8 mouse cellular contexts compared by ENCODE assay signal in the genomic region with DNA sequence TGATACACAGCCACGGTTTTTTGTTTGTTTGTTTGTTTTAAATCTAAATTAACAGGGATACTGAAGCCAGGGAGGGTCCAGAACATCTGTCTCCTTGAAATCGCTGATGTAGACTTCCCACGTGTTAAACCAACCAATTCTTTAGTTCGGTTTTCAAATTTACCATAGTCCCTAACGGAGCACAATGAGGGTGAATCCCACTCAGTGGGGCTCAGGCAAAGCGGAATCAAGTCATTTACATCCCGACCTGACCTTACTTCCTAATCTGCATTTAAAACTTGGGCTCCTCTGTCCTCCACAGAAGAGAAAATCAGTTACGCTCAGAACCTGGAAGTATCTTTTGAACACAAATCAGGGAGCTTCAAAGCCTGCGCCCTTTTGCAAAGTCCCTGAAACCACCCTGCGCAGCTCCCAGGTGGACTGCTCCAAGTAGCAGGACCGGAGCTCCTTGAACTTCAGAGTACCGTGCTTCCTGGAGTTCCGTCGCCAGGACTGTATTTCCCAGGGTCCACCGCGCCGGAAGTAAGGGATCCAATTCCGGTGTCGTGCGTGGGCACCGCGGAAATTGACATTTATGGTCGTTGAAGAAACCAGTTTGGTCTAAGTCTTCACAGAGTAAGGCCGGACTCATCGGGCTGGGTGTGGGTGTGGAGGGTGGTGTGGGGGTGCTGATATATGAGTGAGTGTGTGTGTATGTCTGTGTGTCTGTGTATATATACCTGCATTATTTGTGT. TPM values are rescaled to one million over a fixed set of nuclear protein-coding genes. Genes with fewer than 3 reads are reported as not detected.
DNase-seq lines count a peak whose midpoint lies in the region; ATAC-seq and TF ChIP-seq lines count a peak whose summit lies in the region.

No protein-coding gene starts in this region.

- TF ChIP-seq CTCF in cortical plate, adult 2 months (IDR thresholded peaks at IDR 0.05; ENCODE audit: extremely low read depth, insufficient read depth, low read length) = no peak

- H3K4me3 ChIP-seq in cortical plate, adult 2 months (ENCODE audit: insufficient read depth, low read length) = peak overlapping the region; percentile 63

- peak; percentile 73 for TF ChIP-seq POLR2A in cortical plate, adult 2 months (IDR thresholded peaks at IDR 0.05; ENCODE audit: extremely low read depth, insufficient read depth, low read length)

- H3K27ac ChIP-seq in cortical plate, adult 2 months (ENCODE audit: insufficient read depth, low read length) = no peak overlapping the region

- DNase-seq in gastrocnemius, adult 8-10 months (ENCODE audit: low spot score in 2 of 2) = peak; percentile 51 to 63
- peak; percentile 87 for DNase-seq in induced T-regulatory cell, adult 2 months (ENCODE audit: low read depth)
- DNase-seq in left cerebral cortex, adult 9 months (ENCODE audit: low spot score in 2 of 2) = peak; percentile 48 to 86
- DNase-seq in right cerebral cortex, postnatal 14 days = peak; percentile 77
- peak; percentile 75 to 87 for DNase-seq in urinary bladder, postnatal 36 days (ENCODE audit: low spot score in 2 of 2)

- ATAC-seq in activated CD4-positive, CD25-positive, alpha-beta regulatory T cell, adult 4 months = peak; percentile 89
- peak; percentile 94 for ATAC-seq in megakaryocyte progenitor cell, adult 5-6 weeks (replicated peaks; ENCODE audit: poor library complexity)

- H3K4me1 ChIP-seq in cortical plate, adult 2 months (ENCODE audit: control insufficient read depth, insufficient read depth, low read length) = no peaks in the 10 kb centered on the region

RNA-seq across cellular contexts. Expression of a gene that starts 2.5 kb away (rescaled TPM):
- polyA plus RNA-seq in activated CD4-positive, CD25-positive, alpha-beta regulatory T cell, adult 4 months (2017; shearing (Covaris generic)) = 1 to 10 TPM; 5.5 to 7.3 TPM
- polyA plus RNA-seq in cortical plate, adult 2 months (2012; rRNA removed) = 3.9 and 4.0 TPM in 2 replicates
- total RNA-seq in gastrocnemius, adult 8-10 months (2022) = 1 to 10 TPM; 4.0 to 5.3 (median 4.4) TPM
- 6.1 and 6.3 TPM in 2 replicates for total RNA-seq in megakaryocyte progenitor cell, adult 5-6 weeks (2015)
- total RNA-seq in megakaryocyte progenitor cell, adult 5-6 weeks (2017) = 6.4 and 6.7 TPM in 2 replicates

RNA-seq across cellular contexts. Expression of a gene that starts 33.9 kb away (rescaled TPM):
- 1 to 10 TPM; 5.2 to 5.6 TPM for polyA plus RNA-seq in activated CD4-positive, CD25-positive, alpha-beta regulatory T cell, adult 4 months (2017; shearing (Covaris generic))
- polyA plus RNA-seq in cortical plate, adult 2 months (2012; rRNA removed) = 3.4 and 3.9 TPM in 2 replicates
- 1 to 10 TPM; 2.3 to 2.7 (median 2.6) TPM for total RNA-seq in gastrocnemius, adult 8-10 months (2022)
- total RNA-seq in megakaryocyte progenitor cell, adult 5-6 weeks (2015) = 4.9 and 5.8 TPM in 2 replicates
- total RNA-seq in megakaryocyte progenitor cell, adult 5-6 weeks (2017) = 5.8 and 7.4 TPM in 2 replicates

RNA-seq across cellular contexts. Expression of a gene that starts 52.9 kb away (rescaled TPM):
- 1 to 10 TPM; 7.0 to 9.5 TPM for polyA plus RNA-seq in activated CD4-positive, CD25-positive, alpha-beta regulatory T cell, adult 4 months (2017; shearing (Covaris generic))
- polyA plus RNA-seq in cortical plate, adult 2 months (2012; rRNA removed) = 0.71 and 1.0 TPM in 2 replicates
- 1 to 10 TPM; 1.7 to 2.9 (median 1.9) TPM for total RNA-seq in gastrocnemius, adult 8-10 months (2022)
- 6.5 and 7.9 TPM in 2 replicates for total RNA-seq in megakaryocyte progenitor cell, adult 5-6 weeks (2015)
- 8.4 and 9.0 TPM in 2 replicates for total RNA-seq in megakaryocyte progenitor cell, adult 5-6 weeks (2017)
